Mouse (Mus musculus): ENCODE measurements around the gene Mccc2.

- TF ChIP-seq POLR2A (IDR thresholded peaks at IDR 0.05; ENCODE audit: low read depth, low read length), result no peak
- TF ChIP-seq CTCF (IDR thresholded peaks at IDR 0.05; ENCODE audit: borderline replicate concordance, insufficient read depth, low read length), result no peak
These were observed 60.4 kb downstream of the Mccc2 start for GRCm38 (mm10) chr13:99954902-99955590.
